Mouse (Mus musculus): ENCODE results near the gene Sh3gl1. TPM values are rescaled to one million over a fixed set of nuclear protein-coding genes. Genes with fewer than 3 reads are reported as not detected.
A peak's percentile ranks its signal among the peaks of the same experiment; 100 is the strongest.
"Not testable (repeated sequence)": the region's sequence is repeated elsewhere in the genome, so short reads cannot be mapped to it uniquely, and the experiment has no call there.

The Sh3gl1 gene
- polyA plus RNA-seq, 1 experiment from 2014 or later, result 44.9 TPM

DNA sequence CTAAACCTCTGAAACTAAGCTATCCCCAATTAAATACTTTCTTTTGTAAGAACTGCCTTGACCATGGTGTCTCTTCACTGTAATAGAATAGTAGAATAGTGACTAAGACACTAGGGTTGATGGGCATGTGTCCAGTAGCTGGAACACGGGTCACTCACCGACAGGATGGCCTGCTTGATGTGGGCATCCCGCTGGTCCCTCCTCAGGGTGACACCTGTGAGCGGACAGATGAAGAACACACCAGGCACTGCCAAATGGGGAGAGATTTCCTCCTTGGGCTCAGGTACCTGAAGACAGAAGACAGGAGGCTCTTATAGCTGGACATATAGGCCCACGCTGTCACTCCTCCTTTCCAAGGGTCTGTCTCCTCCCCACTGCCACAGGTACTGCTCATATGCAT lies 35.8 kb upstream of the Sh3gl1 start:
- Histone ChIP-seq H3K9ac (ENCODE audit: low read depth, low read length) (no peak overlapping the region), H3K27me3 (ENCODE audit: control insufficient read depth, insufficient read depth, low read depth, low read length) (no peaks in the 10 kb centered on the region), H3K27ac (ENCODE audit: low read length) (no peak overlapping the region), H3K9me3 (replicated peaks; ENCODE audit: control insufficient read depth, low read length) (no peaks in the 10 kb centered on the region), H3K4me3 (ENCODE audit: low read depth, low read length) (no peak overlapping the region), H3K36me3 (ENCODE audit: control insufficient read depth, insufficient read depth) (peaks cover 37% of the 10 kb centered on the region), H3K4me1 (ENCODE audit: control insufficient read depth, low read depth, low read length) (peaks cover 20% of the 10 kb centered on the region), H3K4me2 (ENCODE audit: low read depth, low read length) (no peak overlapping the region)
- ATAC-seq (ENCODE audit: low read depth), result no peak
- WGBS (ENCODE audit: insufficient replicate concordance), result 77% methylated on average over 5 of the region's 5 CpGs

DNA sequence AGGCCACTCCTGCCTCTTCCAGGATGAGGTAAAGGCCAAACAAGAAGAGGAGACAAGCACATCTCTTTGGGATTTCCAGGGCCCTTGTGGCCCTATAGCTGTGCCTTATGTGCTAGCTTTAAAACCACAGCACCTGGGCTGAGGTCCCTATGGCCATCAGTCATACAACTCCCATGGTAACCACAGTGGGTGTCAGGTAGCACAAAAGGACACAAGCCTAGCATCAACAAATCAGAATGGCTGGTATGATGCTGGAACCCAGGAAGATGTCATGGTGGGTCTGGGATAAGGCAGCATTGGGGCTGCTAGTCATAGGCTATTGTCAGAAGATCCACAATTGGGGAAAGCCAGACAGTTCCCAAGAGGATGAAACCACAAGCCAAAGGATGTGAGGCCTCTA lies 34.7 kb upstream of the Sh3gl1 start:
- Histone ChIP-seq H3K27ac (ENCODE audit: low read length) (no peak overlapping the region), H3K4me1 (ENCODE audit: control insufficient read depth, low read depth, low read length) (peaks cover 20% of the 10 kb centered on the region), H3K36me3 (ENCODE audit: control insufficient read depth, insufficient read depth) (peaks cover 45% of the 10 kb centered on the region), H3K9ac (ENCODE audit: low read depth, low read length) (no peak overlapping the region), H3K4me2 (ENCODE audit: low read depth, low read length) (no peak overlapping the region), H3K9me3 (replicated peaks; ENCODE audit: control insufficient read depth, low read length) (no peaks in the 10 kb centered on the region), H3K27me3 (ENCODE audit: control insufficient read depth, insufficient read depth, low read depth, low read length) (no peaks in the 10 kb centered on the region), H3K4me3 (ENCODE audit: low read depth, low read length) (no peak overlapping the region)
- ATAC-seq (ENCODE audit: low read depth), result no peak

DNA sequence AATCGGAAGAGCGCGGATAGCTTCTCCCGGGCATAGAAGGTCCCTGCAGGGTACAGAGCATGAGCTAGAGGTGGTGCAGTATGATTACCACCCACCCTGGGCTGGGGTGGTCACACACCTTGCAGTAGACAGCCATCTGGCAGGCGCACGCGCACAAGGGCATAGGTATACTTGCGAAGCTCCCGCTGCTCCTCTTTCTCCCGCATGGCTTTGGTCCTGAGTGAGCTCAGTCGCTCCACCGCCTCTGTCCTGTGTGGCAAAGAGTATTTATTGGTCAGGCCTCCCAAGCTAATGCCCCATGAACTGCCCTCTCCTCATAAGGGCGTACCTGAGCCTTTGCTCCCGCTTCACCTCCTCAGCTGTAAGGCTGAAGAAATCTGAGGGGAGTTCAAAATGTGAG lies 32.6 kb upstream of the Sh3gl1 start:
- no peak for ATAC-seq (ENCODE audit: low read depth)
- peaks cover 6% of the 10 kb centered on the region for H3K4me1 ChIP-seq (ENCODE audit: control insufficient read depth, low read depth, low read length)
- no peak overlapping the region for H3K4me2 ChIP-seq (ENCODE audit: low read depth, low read length)
- no peaks in the 10 kb centered on the region for H3K27me3 ChIP-seq (ENCODE audit: control insufficient read depth, insufficient read depth, low read depth, low read length)
- no peak overlapping the region for H3K9ac ChIP-seq (ENCODE audit: low read depth, low read length)
- H3K36me3 ChIP-seq (ENCODE audit: control insufficient read depth, insufficient read depth), result peaks cover 64% of the 10 kb centered on the region
- no peak overlapping the region for H3K4me3 ChIP-seq (ENCODE audit: low read depth, low read length)
- no peak overlapping the region for H3K27ac ChIP-seq (ENCODE audit: low read length)
- no peaks in the 10 kb centered on the region for H3K9me3 ChIP-seq (replicated peaks; ENCODE audit: control insufficient read depth, low read length)
- 95% methylated on average over 14 of the region's 14 CpGs for WGBS (ENCODE audit: insufficient replicate concordance)

DNA sequence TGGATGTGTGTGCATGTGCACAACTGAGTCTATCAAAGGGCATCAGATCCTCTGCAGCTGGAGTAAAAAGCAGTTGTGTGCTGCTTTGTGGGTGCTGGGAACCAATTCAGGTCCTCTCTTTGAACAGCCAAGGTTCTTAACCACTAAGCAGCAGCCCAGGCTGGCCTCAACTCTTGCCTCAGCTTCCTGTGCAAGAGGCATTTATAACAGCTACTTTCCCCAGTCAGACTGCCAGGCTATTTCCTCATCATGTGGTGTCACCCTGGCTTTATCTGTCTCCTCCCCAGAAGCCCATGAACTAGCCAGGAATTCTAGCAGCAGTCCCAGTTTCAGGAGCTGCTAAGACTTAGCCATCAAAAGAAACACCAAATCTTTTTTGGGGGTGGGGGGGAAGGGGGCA lies 30.0 kb upstream of the Sh3gl1 start:
- Histone ChIP-seq H3K4me1 (ENCODE audit: control insufficient read depth, low read depth, low read length) (no peaks in the 10 kb centered on the region), H3K4me2 (ENCODE audit: low read depth, low read length) (no peak overlapping the region), H3K36me3 (ENCODE audit: control insufficient read depth, insufficient read depth) (peaks cover 86% of the 10 kb centered on the region), H3K9ac (ENCODE audit: low read depth, low read length) (no peak overlapping the region), H3K27ac (ENCODE audit: low read length) (no peak overlapping the region), H3K9me3 (replicated peaks; ENCODE audit: control insufficient read depth, low read length) (no peaks in the 10 kb centered on the region), H3K27me3 (ENCODE audit: control insufficient read depth, insufficient read depth, low read depth, low read length) (no peaks in the 10 kb centered on the region), H3K4me3 (ENCODE audit: low read depth, low read length) (no peak overlapping the region)
- no peak for ATAC-seq (ENCODE audit: low read depth)

DNA sequence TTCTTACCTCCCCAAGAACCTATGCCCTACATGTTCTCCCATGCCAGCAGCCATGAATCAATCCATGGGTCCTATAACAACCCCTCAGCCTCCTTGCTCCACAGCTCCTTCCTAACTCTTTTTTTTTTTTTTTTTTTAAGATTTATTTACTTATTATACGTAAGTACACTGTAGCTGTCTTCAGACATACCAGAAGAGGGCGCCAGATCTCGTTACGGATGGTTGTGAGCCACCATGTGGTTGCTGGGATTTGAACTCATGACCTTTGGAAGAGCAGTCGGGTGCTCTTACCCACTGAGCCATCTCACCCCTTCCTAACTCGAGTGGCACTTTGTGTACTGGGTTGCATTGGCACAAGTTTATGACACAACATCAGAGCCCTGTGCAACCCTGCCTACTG lies 29.3 kb upstream of the Sh3gl1 start:
- not testable (repeated sequence) for H3K27ac ChIP-seq (ENCODE audit: low read length); ATAC-seq (ENCODE audit: low read depth); H3K4me1 ChIP-seq (ENCODE audit: control insufficient read depth, low read depth, low read length); H3K9me3 ChIP-seq (replicated peaks; ENCODE audit: control insufficient read depth, low read length); H3K27me3 ChIP-seq (ENCODE audit: control insufficient read depth, insufficient read depth, low read depth, low read length); H3K4me2 ChIP-seq (ENCODE audit: low read depth, low read length); H3K9ac ChIP-seq (ENCODE audit: low read depth, low read length); H3K4me3 ChIP-seq (ENCODE audit: low read depth, low read length)
- 77% methylated on average over 6 of the region's 6 CpGs for WGBS (ENCODE audit: insufficient replicate concordance)
- H3K36me3 ChIP-seq (ENCODE audit: control insufficient read depth, insufficient read depth), result peaks cover 91% of the 10 kb centered on the region

DNA sequence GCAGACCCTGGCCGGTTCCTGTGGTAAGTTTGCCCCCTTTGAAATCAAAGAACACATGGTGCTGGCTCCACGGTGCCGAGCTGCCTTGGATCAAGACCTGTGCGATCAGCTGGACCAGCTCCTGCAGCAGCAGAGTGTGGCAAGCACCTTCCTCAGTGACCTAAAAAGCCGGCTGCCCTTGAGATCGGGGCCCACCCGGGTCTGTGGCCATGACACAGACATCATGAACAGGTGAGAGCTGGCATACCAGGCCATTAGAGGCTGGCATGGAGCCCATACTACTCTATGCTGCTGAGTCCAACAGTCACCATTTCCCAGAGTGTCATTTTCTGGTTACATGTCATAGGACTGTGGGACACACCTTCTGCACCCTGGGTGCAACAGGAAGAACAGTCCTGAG lies 25.6 kb upstream of the Sh3gl1 start:
- no peak for ATAC-seq (ENCODE audit: low read depth)
- H3K36me3 ChIP-seq (ENCODE audit: control insufficient read depth, insufficient read depth), result peaks cover 87% of the 10 kb centered on the region
- no peaks in the 10 kb centered on the region for H3K4me1 ChIP-seq (ENCODE audit: control insufficient read depth, low read depth, low read length)
- no peaks in the 10 kb centered on the region for H3K9me3 ChIP-seq (replicated peaks; ENCODE audit: control insufficient read depth, low read length)
- no peak overlapping the region for H3K4me3 ChIP-seq (ENCODE audit: low read depth, low read length)
- H3K4me2 ChIP-seq (ENCODE audit: low read depth, low read length), result no peak overlapping the region
- 93% methylated on average over 7 of the region's 7 CpGs for WGBS (ENCODE audit: insufficient replicate concordance)
- H3K27me3 ChIP-seq (ENCODE audit: control insufficient read depth, insufficient read depth, low read depth, low read length), result no peaks in the 10 kb centered on the region
- H3K27ac ChIP-seq (ENCODE audit: low read length), result no peak overlapping the region
- no peak overlapping the region for H3K9ac ChIP-seq (ENCODE audit: low read depth, low read length)

DNA sequence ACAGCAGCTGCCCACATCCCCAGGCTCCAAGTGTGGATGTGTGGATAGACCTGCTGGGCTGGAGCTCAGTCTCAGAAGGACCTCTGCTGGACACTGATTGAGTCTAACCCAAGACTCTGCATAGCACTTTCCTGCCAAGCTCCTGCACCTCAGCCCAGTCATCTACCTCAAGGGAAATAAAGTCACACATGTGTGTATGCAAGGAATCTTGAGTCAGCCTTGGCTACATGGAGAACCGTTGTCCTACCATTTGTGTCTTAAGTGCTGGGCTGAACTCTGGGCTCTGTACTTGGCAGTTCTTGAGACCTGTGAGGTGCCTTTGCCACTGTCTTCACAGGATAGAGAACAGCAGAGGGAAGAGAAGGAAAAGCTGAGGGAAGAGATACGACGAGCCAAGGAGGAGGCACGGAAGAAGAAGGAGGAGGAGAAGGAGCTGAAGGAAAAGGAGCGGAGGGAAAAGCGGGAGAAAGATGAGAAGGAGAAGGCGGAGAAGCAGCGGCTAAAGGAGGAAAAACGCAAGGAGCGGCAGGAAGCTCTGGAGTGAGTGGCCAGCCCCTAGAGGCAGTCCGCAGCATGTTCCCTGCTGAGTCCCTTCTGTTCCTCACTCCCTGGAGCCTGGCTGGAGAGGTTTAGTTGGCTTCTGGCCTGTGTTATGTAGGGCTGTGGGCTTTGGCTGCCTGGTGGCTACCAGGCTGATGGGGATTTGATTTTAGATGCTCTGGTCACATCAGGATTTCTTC lies 21.1 kb upstream of the Sh3gl1 start:
- Histone ChIP-seq H3K27me3 (ENCODE audit: control insufficient read depth, insufficient read depth, low read depth, low read length) (no peaks in the 10 kb centered on the region), H3K27ac (ENCODE audit: low read length) (no peak overlapping the region), H3K4me3 (ENCODE audit: low read depth, low read length) (no peak overlapping the region), H3K9me3 (replicated peaks; ENCODE audit: control insufficient read depth, low read length) (no peaks in the 10 kb centered on the region), H3K36me3 (ENCODE audit: control insufficient read depth, insufficient read depth) (peaks cover 61% of the 10 kb centered on the region), H3K4me2 (ENCODE audit: low read depth, low read length) (no peak overlapping the region), H3K9ac (ENCODE audit: low read depth, low read length) (no peak overlapping the region), H3K4me1 (ENCODE audit: control insufficient read depth, low read depth, low read length) (no peaks in the 10 kb centered on the region)
- 86% methylated on average over 11 of the region's 11 CpGs for WGBS (ENCODE audit: insufficient replicate concordance)
- ATAC-seq (ENCODE audit: low read depth), result no peak

DNA sequence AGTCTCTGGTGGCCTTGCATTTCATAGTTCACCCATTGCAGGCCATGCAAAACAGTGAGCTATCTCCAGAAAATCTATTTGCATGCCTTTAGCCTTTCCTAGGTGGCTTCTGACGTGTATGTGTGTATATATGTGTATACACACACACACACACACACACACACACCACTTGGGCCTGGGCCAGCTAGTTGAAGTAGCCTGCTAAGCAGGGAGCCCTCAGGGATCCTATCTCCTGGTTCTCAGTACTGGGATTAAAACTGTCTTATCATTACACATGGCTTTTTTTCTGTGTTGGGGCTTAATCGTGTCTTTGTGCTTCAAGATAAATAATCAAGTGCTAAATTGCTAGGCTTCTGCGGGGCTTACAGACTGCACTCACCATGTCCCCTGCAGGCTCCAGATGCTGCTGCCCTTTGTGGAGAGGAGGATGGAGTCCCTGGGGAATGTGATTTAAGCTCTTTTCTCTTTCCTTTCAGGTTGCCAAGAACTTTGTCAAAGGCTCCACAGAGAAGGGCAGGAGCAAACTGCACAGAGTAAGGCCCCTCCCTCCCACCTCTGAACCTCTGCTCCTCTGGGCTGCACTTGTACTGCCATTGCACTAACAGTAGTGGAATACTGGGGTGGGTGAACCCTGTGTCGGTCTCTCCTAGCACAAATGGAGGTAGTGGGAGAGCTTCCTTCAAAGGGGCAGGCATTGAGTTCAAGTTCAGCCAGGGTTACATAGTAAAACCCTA lies 19.7 kb upstream of the Sh3gl1 start:
- Histone ChIP-seq H3K27ac (ENCODE audit: low read length) (no peak overlapping the region), H3K9me3 (replicated peaks; ENCODE audit: control insufficient read depth, low read length) (no peaks in the 10 kb centered on the region), H3K4me2 (ENCODE audit: low read depth, low read length) (no peak overlapping the region), H3K4me1 (ENCODE audit: control insufficient read depth, low read depth, low read length) (no peaks in the 10 kb centered on the region), H3K36me3 (ENCODE audit: control insufficient read depth, insufficient read depth) (peaks cover 51% of the 10 kb centered on the region), H3K27me3 (ENCODE audit: control insufficient read depth, insufficient read depth, low read depth, low read length) (no peaks in the 10 kb centered on the region), H3K9ac (ENCODE audit: low read depth, low read length) (no peak overlapping the region), H3K4me3 (ENCODE audit: low read depth, low read length) (no peak overlapping the region)
- ATAC-seq (ENCODE audit: low read depth), result peak; percentile 48; the same call in 1 of the 2 replicates
- 60% methylated on average over 4 of the region's 4 CpGs for WGBS (ENCODE audit: insufficient replicate concordance)

DNA sequence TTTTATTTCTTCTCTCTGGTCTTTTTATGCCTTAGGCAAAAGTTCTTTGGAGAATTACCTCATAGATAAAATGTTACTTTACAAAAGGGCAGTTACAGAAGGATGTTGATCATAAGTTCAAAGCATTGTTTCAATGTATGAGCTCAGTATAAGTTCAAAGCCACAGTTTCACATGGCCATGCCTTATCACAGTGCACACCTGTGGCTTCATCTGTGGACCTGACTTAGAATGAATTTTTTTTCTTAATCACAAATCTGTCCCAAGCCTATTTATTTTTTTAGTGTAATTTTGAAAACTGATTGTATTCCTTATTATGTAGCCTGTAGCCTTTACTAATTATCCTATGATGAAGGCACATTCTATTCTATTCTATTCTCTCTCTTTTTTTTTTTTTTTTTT lies 18.5 kb upstream of the Sh3gl1 start:
- H3K27me3 ChIP-seq (ENCODE audit: control insufficient read depth, insufficient read depth, low read depth, low read length), result no peaks in the 10 kb centered on the region

More for the DNA sequence above, 18.5 kb upstream of the Sh3gl1 start:
- no peak for ATAC-seq (ENCODE audit: low read depth)
- H3K4me1 ChIP-seq (ENCODE audit: control insufficient read depth, low read depth, low read length), result no peaks in the 10 kb centered on the region
- no peak overlapping the region for H3K4me3 ChIP-seq (ENCODE audit: low read depth, low read length)
- peaks cover 51% of the 10 kb centered on the region for H3K36me3 ChIP-seq (ENCODE audit: control insufficient read depth, insufficient read depth)
- no peaks in the 10 kb centered on the region for H3K9me3 ChIP-seq (replicated peaks; ENCODE audit: control insufficient read depth, low read length)
- H3K4me2 ChIP-seq (ENCODE audit: low read depth, low read length), result no peak overlapping the region
- H3K9ac ChIP-seq (ENCODE audit: low read depth, low read length), result no peak overlapping the region
- no peak overlapping the region for H3K27ac ChIP-seq (ENCODE audit: low read length)
